Mouse (Mus musculus): ENCODE results near the gene Iqschfp.
"Not testable (repeated sequence)": the region's sequence is repeated elsewhere in the genome, so short reads cannot be mapped to it uniquely, and the experiment has no call there.

Gene Iqschfp

GRCm38 (mm10) chr3:68085024-68085423 lies 193.0 kb downstream of the Iqschfp start:
- DNase-seq: no peak

GRCm38 (mm10) chr3:68092108-68092507 lies 200.1 kb downstream of the Iqschfp start:
- no peak for DNase-seq

- DNase-seq: no peak
Observed at GRCm38 (mm10) chr3:68096724-68097431, 204.8 kb downstream of the Iqschfp start.

- DNase-seq: not testable (repeated sequence)
Observed at GRCm38 (mm10) chr3:68099561-68099960, 207.5 kb downstream of the Iqschfp start.

- peak in 1 of 2 experiments; percentile 17 for DNase-seq
Observed at GRCm38 (mm10) chr3:68101343-68101742, 209.3 kb downstream of the Iqschfp start.

GRCm38 (mm10) chr3:68105081-68105685 lies 213.2 kb downstream of the Iqschfp start:
- no peak for DNase-seq

- no peak for DNase-seq
Observed at GRCm38 (mm10) chr3:68121338-68121737, 229.3 kb downstream of the Iqschfp start.

- DNase-seq: no peak
Observed at GRCm38 (mm10) chr3:68126284-68126856, 234.3 kb downstream of the Iqschfp start.

GRCm38 (mm10) chr3:68130386-68130785 lies 238.4 kb downstream of the Iqschfp start:
- DNase-seq: no peak

- DNase-seq: no peak
Observed at GRCm38 (mm10) chr3:68138833-68139627, 247.0 kb downstream of the Iqschfp start.

GRCm38 (mm10) chr3:68150688-68151087 lies 258.7 kb downstream of the Iqschfp start:
- DNase-seq: no peak

- DNase-seq: no peak
Observed at GRCm38 (mm10) chr3:68160175-68160574, 268.1 kb downstream of the Iqschfp start.

GRCm38 (mm10) chr3:68160760-68161159 lies 268.7 kb downstream of the Iqschfp start:
- DNase-seq: no peak

- no peak for DNase-seq
Observed at GRCm38 (mm10) chr3:68178248-68178647, 286.2 kb downstream of the Iqschfp start.

- DNase-seq: peak in 1 of 2 experiments; percentile 2
Observed at GRCm38 (mm10) chr3:68187471-68187870, 295.4 kb downstream of the Iqschfp start.

GRCm38 (mm10) chr3:68189100-68189499 lies 297.1 kb downstream of the Iqschfp start:
- DNase-seq: no peak

- no peak for DNase-seq
Observed at GRCm38 (mm10) chr3:68196933-68197332, 304.9 kb downstream of the Iqschfp start.

- DNase-seq: no peak
Observed at GRCm38 (mm10) chr3:68201214-68201613, 309.2 kb downstream of the Iqschfp start.

GRCm38 (mm10) chr3:68202162-68202902 lies 310.3 kb downstream of the Iqschfp start:
- DNase-seq: no peak

GRCm38 (mm10) chr3:68203934-68204467 lies 312.0 kb downstream of the Iqschfp start:
- no peak for DNase-seq

GRCm38 (mm10) chr3:68210422-68210821 lies 318.4 kb downstream of the Iqschfp start:
- no peak for DNase-seq

GRCm38 (mm10) chr3:68221452-68221851 lies 329.4 kb downstream of the Iqschfp start:
- DNase-seq: no peak
